23 mouse cellular contexts compared by ENCODE assay signal in genomic region chr11:105323530-105323929, GRCm38 (mm10). TPM values are rescaled to one million over a fixed set of nuclear protein-coding genes. Genes with fewer than 3 reads are reported as not detected.
"Had no signal": no experiment of that assay in that cellular context is flagged by ENCODE, and none has a peak within 500 bp of the region (broad histone marks: within the 10 kb centered on the region; RNA-seq: fewer than 3 reads in every experiment).

No protein-coding gene starts in this region.

- H3K4me1 ChIP-seq: kidney, embryonic 15.5 days; limb, embryonic 12.5 days; limb, embryonic 15.5 days; neural tube, embryonic 12.5 days; neural tube, embryonic 15.5 days; stomach, embryonic 15.5 days had no signal

- H3K4me2 ChIP-seq: kidney, embryonic 15.5 days; limb, embryonic 12.5 days; limb, embryonic 15.5 days; liver, embryonic 11.5 days; midbrain, embryonic 11.5 days; neural tube, embryonic 12.5 days; neural tube, embryonic 15.5 days; stomach, embryonic 15.5 days had no signal

- H3K4me3 ChIP-seq: kidney, embryonic 15.5 days; limb, embryonic 12.5 days; limb, embryonic 15.5 days; neural tube, embryonic 12.5 days; neural tube, embryonic 15.5 days; stomach, embryonic 15.5 days had no signal

- H3K9ac ChIP-seq: kidney, embryonic 15.5 days; limb, embryonic 12.5 days; limb, embryonic 15.5 days; liver, embryonic 14.5 days; liver, postnatal 0 days; neural tube, embryonic 12.5 days; neural tube, embryonic 15.5 days; stomach, embryonic 15.5 days had no signal

- H3K9me3 ChIP-seq: kidney, embryonic 15.5 days; limb, embryonic 12.5 days; limb, embryonic 15.5 days; neural tube, embryonic 15.5 days; stomach, embryonic 15.5 days had no signal

- H3K27me3 ChIP-seq: kidney, embryonic 15.5 days; limb, embryonic 12.5 days; limb, embryonic 15.5 days; neural tube, embryonic 12.5 days; neural tube, embryonic 15.5 days; stomach, embryonic 15.5 days had no signal

- ATAC-seq: inflammation-experienced regulatory T-cells, adult 6 months; intestine, postnatal 0 days; liver, postnatal 0 days had no signal

- H3K27ac ChIP-seq: kidney, embryonic 15.5 days; limb, embryonic 12.5 days; limb, embryonic 15.5 days; liver, embryonic 14.5 days; neural tube, embryonic 12.5 days; neural tube, embryonic 15.5 days; stomach, embryonic 15.5 days had no signal

- H3K36me3 ChIP-seq: neural tube, embryonic 15.5 days; stomach, embryonic 15.5 days had no signal

- DNase-seq: kidney, adult 8-10 months; kidney, postnatal 10 days; kidney, postnatal 36 days; left cerebral cortex, postnatal 4 days; liver, postnatal 0 days; midbrain, embryonic 14.5 days; right cerebral cortex, adult 18-20 months; right cerebral cortex, postnatal 14 days; right cerebral cortex, postnatal 4 days; thymus, postnatal 25 days had no signal

RNA-seq across cellular contexts. Expression of gene Mrc2, which starts 31.1 kb away (rescaled TPM):
- total RNA-seq: megakaryocyte progenitor cell, adult 5-6 weeks; megakaryocyte-erythroid progenitor cell, adult 5-6 weeks had no signal
- polyA plus RNA-seq: inflammation-experienced regulatory T-cells, adult 6 months had no signal
